Comparison of ENCODE assay signal across 8 mouse cellular contexts in the genomic region with DNA sequence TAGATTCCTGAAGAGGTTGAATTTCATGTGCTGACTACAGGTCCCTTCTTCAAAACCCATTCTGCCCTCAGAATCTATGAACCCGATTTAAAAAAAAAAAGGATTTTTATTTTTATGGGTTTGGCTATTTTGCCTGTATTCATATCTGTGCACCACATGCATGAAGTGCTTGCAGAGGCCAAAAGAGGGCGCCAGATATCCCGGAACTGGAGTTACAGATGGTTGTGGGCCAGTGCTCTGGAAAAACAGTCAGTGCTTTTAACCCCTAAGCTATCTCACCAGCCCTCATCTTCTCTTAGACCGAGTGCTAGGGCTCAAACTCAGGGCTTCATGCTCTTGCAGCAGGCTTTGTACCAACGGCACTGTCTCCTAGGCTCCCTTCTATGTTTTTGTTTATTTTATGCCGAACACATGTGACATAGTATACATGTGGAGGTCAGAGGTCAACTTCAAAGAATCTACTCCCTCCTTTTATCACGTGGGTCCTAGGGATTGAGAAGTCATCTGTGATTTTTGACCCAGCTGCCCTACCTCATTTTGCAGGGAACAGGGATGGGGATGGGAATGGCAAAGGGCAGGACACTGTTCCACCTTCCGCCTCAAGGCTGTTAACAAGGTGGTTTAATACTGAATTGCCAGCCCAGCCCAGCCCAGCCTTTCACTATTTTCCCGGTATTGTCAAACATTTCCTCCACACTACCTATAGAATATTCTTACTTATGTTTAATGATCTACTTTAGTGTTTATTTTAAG. TPM values are rescaled to one million over a fixed set of nuclear protein-coding genes. Genes with fewer than 3 reads are reported as not detected.
DNase-seq lines count a peak whose midpoint lies in the region; ATAC-seq and TF ChIP-seq lines count a peak whose summit lies in the region.
"Had no signal": no experiment of that assay in that cellular context is flagged by ENCODE, and none has a peak within 500 bp of the region (broad histone marks: within the 10 kb centered on the region; RNA-seq: fewer than 3 reads in every experiment).

No protein-coding gene starts in this region.

- no peaks in the 10 kb centered on the region for H3K27me3 ChIP-seq in forebrain, embryonic 15.5 days
- H3K27me3 ChIP-seq: embryonic facial prominence, embryonic 13.5 days had no signal

- H3K27ac ChIP-seq in cortical plate, adult 2 months (ENCODE audit: insufficient read depth, low read length), result no peak overlapping the region
- no peak overlapping the region for H3K27ac ChIP-seq in forebrain, embryonic 15.5 days (replicated peaks)
- H3K27ac ChIP-seq: embryonic facial prominence, embryonic 13.5 days had no signal

- no peak overlapping the region for H3K4me2 ChIP-seq in forebrain, embryonic 15.5 days (replicated peaks)
- H3K4me2 ChIP-seq: embryonic facial prominence, embryonic 13.5 days had no signal

- 0 out of 2 replicates have a peak, but pooled peaks have one; percentile 6 for TF ChIP-seq CTCF in cortical plate, adult 2 months (IDR thresholded peaks at IDR 0.05; ENCODE audit: extremely low read depth, insufficient read depth, low read length)

- H3K4me1 ChIP-seq in cortical plate, adult 2 months (ENCODE audit: control insufficient read depth, insufficient read depth, low read length), result no peaks in the 10 kb centered on the region
- no peaks in the 10 kb centered on the region for H3K4me1 ChIP-seq in forebrain, embryonic 15.5 days
- H3K4me1 ChIP-seq: embryonic facial prominence, embryonic 13.5 days had no signal

- peak; percentile 86 for ATAC-seq in megakaryocyte-erythroid progenitor cell, adult 5-6 weeks (replicated peaks; ENCODE audit: low FRiP score, low TSS enrichment, poor library complexity, severe bottlenecking)
- no peak for ATAC-seq in forebrain, embryonic 15.5 days (replicated peaks)

- no peak overlapping the region for H3K9ac ChIP-seq in forebrain, embryonic 15.5 days (replicated peaks)
- H3K9ac ChIP-seq: embryonic facial prominence, embryonic 13.5 days had no signal

- WGBS in forebrain, embryonic 15.5 days, result 69% methylated on average over 9 of the region's 9 CpGs

- H3K4me3 ChIP-seq in cortical plate, adult 2 months (ENCODE audit: insufficient read depth, low read length), result no peak overlapping the region
- H3K4me3 ChIP-seq in forebrain, embryonic 15.5 days, result no peak overlapping the region
- H3K4me3 ChIP-seq: embryonic facial prominence, embryonic 13.5 days had no signal

- H3K36me3 ChIP-seq in forebrain, embryonic 15.5 days, result no peaks in the 10 kb centered on the region
- H3K36me3 ChIP-seq: embryonic facial prominence, embryonic 13.5 days had no signal

- no peak for TF ChIP-seq POLR2A in cortical plate, adult 2 months (IDR thresholded peaks at IDR 0.05; ENCODE audit: extremely low read depth, insufficient read depth, low read length)

- DNase-seq in layer of hippocampus, postnatal 10 days (ENCODE audit: low spot score in 2 of 2), result peak; percentile 37 to 38
- DNase-seq in layer of hippocampus, adult 8-10 months (ENCODE audit: low spot score in 2 of 2), result no peak
- peak; percentile 70 for DNase-seq in ES-CJ7 (ENCODE audit: low read depth, low spot score)
- no peak for DNase-seq in heart, postnatal 25 days (ENCODE audit: low spot score)

- intact Hi-C loops in heart, postnatal 25 days (cut with DNase I), result no loop called here

- no peaks in the 10 kb centered on the region for H3K9me3 ChIP-seq in forebrain, embryonic 15.5 days
- H3K9me3 ChIP-seq: embryonic facial prominence, embryonic 13.5 days had no signal

RNA-seq across cellular contexts. Expression of a gene that starts 30.3 kb away (rescaled TPM):
- total RNA-seq in layer of hippocampus, postnatal 10 days (2021), result 10 to 100 TPM; 97.8 to 98.5 TPM
- 100 to 1,000 TPM; 113 to 125 (median 118) TPM for total RNA-seq in layer of hippocampus, adult 8-10 months (2022)
- polyA plus RNA-seq in cortical plate, adult 2 months (2012; rRNA removed), result 58.9 and 60.1 TPM in 2 replicates
- 17.2 and 20.5 TPM in 2 replicates for total RNA-seq in megakaryocyte-erythroid progenitor cell, adult 5-6 weeks (2014; fragmentation: Nextera tagmentation)
- total RNA-seq in megakaryocyte-erythroid progenitor cell, adult 5-6 weeks (2017), result 19.2 and 23.6 TPM in 2 replicates
- 57.1 and 59.6 TPM in 2 replicates for polyA plus RNA-seq in forebrain, embryonic 15.5 days (2015; fragmentation: Nextera tagmentation; extraction: Ambion mirVana)
- total RNA-seq in heart, postnatal 25 days (2021), result 10 to 100 TPM in 1 of 2 experiments, 1 to 10 TPM in 1; 9.8 to 13.5 TPM

Comparison
In these comparisons a context has a peak if more than half of its experiments do, and no peak if none do; other contexts are left out.
1. DNase-seq: peak in layer of hippocampus, postnatal 10 days (2 of 2) and ES-CJ7 (single experiment); none in layer of hippocampus, adult 8-10 months (0 of 2) and heart, postnatal 25 days (single experiment).
2. RNA of a gene that starts 30.3 kb away (total RNA-seq): 113 to 125 TPM in layer of hippocampus, adult 8-10 months and 97.8 to 98.5 TPM in layer of hippocampus, postnatal 10 days; 17.2 to 23.6 TPM in megakaryocyte-erythroid progenitor cell, adult 5-6 weeks and 9.8 to 13.5 TPM in heart, postnatal 25 days; every median in the first group is over 4 times any median in the second.